Mouse (Mus musculus) spleen, adult 2 months (tissue): ENCODE data around the gene Rae1. TPM values are rescaled to one million over a fixed set of nuclear protein-coding genes. Genes with fewer than 3 reads are reported as not detected.
A peak's percentile ranks its signal among the peaks of the same experiment; 100 is the strongest.

Source experiments
- DNase-seq, 2 experiments: peaks; one replicate each; pipeline versions ENCODE4 v3.0.0 to v3.0.0-alpha.2; 2012 to 2021; ENCODE audit warnings: low spot score in 2 of 2, low read depth in 1 of 2
- H3K27ac ChIP-seq: fragments of 200-500 bp; 2 replicates; pipeline ENCODE4 v1.5.1; 2012; ENCODE audit warnings: low read length, inconsistent platforms; ENCODE audit not compliant: insufficient read depth
- H3K27me3 ChIP-seq: fragments of 200-500 bp; 2 replicates; pipeline ENCODE4 v1.6.1; 2012; ENCODE audit warnings: mild to moderate bottlenecking, moderate library complexity, low read length, inconsistent platforms; ENCODE audit not compliant: control insufficient read depth, insufficient read depth
- H3K36me3 ChIP-seq: fragments of 200-500 bp; 2 replicates; pipeline ENCODE4 v1.6.1; 2012; ENCODE audit warnings: mild to moderate bottlenecking, low read length, inconsistent platforms; ENCODE audit not compliant: control insufficient read depth, insufficient read depth
- H3K4me1 ChIP-seq: fragments of 200-500 bp; 2 replicates; pipeline ENCODE4 v1.6.1; 2011; ENCODE audit warnings: inconsistent platforms; ENCODE audit not compliant: control insufficient read depth, insufficient read depth, insufficient read length
- H3K4me3 ChIP-seq: fragments of 200-500 bp; 2 replicates; pipeline ENCODE4 v1.5.1; 2011; ENCODE audit warnings: mild to moderate bottlenecking, inconsistent platforms; ENCODE audit not compliant: insufficient read depth, insufficient read length; ENCODE audit errors: extremely low read depth
- CTCF ChIP-seq: fragments of 200-500 bp; IDR thresholded peaks from 2 replicates; pipeline ENCODE4 v1.5.1; 2011; ENCODE audit warnings: mild to moderate bottlenecking, inconsistent platforms; ENCODE audit not compliant: insufficient read depth, insufficient read length, insufficient replicate concordance; ENCODE audit errors: extremely low read depth
- POLR2A ChIP-seq: fragments of 200-500 bp; IDR thresholded peaks from 2 replicates; pipeline ENCODE4 v1.6.1; 2011; ENCODE audit warnings: low read depth, low read length, inconsistent platforms
- WGBS: fragments of 180-500 bp; shearing (Covaris S2); methylation state at CpG from one replicate; pipeline ENCODE4 v1.1.7; 2018; 5-methylcytosine and 5-hydroxymethylcytosine counted together
- polyA plus RNA-seq: library from polyadenylated mRNA; depleted of rRNA; stranded (reverse); fragments of >200 nt; gene quantifications from 2 replicates; pipeline ENCODE4 v1.2.3, GENCODE M21; 2012

The Rae1 gene
- polyA plus RNA-seq, 1 experiment: 48.3 TPM

GRCm38 (mm10) chr2:172996207-172996606, 3.7 kb upstream of the Rae1 start:
- no peaks in the 10 kb centered on the region for H3K27me3 ChIP-seq
- no peaks in the 10 kb centered on the region for H3K36me3 ChIP-seq
- H3K4me3 ChIP-seq: no peak overlapping the region
- peak; percentile 43 to 66 for DNase-seq
- no peak overlapping the region for H3K27ac ChIP-seq
- H3K4me1 ChIP-seq: peaks cover 7% of the 10 kb centered on the region
- TF ChIP-seq CTCF (peak; percentile 75; the same call in 1 of the 2 replicates), POLR2A (no peak)
- WGBS: 17% methylated on average over 4 of the region's 4 CpGs

GRCm38 (mm10) chr2:172997748-172998147, 2.2 kb upstream of the Rae1 start:
- Histone ChIP-seq H3K27me3 (no peaks in the 10 kb centered on the region), H3K36me3 (peaks cover 3% of the 10 kb centered on the region), H3K4me3 (no peak overlapping the region), H3K27ac (no peak overlapping the region), H3K4me1 (peaks cover 9% of the 10 kb centered on the region)
- 82% methylated on average over 11 of the region's 11 CpGs for WGBS
- DNase-seq: no peak
- TF ChIP-seq CTCF (no peak), POLR2A (no peak)

GRCm38 (mm10) chr2:172998478-172998877, 1.4 kb upstream of the Rae1 start:
- H3K4me3 ChIP-seq: no peak overlapping the region
- peaks cover 9% of the 10 kb centered on the region for H3K4me1 ChIP-seq
- no peak for DNase-seq
- TF ChIP-seq POLR2A: no peak
- TF ChIP-seq CTCF: no peak
- no peak overlapping the region for H3K27ac ChIP-seq
- WGBS: 76% methylated on average over 7 of the region's 7 CpGs
- H3K36me3 ChIP-seq: peaks cover 6% of the 10 kb centered on the region
- no peaks in the 10 kb centered on the region for H3K27me3 ChIP-seq

- H3K27ac ChIP-seq: peak overlapping the region; percentile 74
- TF ChIP-seq POLR2A (no peak), CTCF (no peak)
- H3K4me1 ChIP-seq: peaks cover 9% of the 10 kb centered on the region
- peak overlapping the region; percentile 73 for H3K4me3 ChIP-seq
- under 1% methylated on average over 42 of the region's 42 CpGs for WGBS
- DNase-seq: peak in 1 of 2 experiments; percentile 50
- H3K36me3 ChIP-seq: peaks cover 21% of the 10 kb centered on the region
- no peaks in the 10 kb centered on the region for H3K27me3 ChIP-seq
Observed at GRCm38 (mm10) chr2:173000285-173000652, 352 bp downstream of the Rae1 start.

GRCm38 (mm10) chr2:173000921-173001320, 1.0 kb downstream of the Rae1 start:
- TF ChIP-seq CTCF (no peak), POLR2A (no peak)
- 13% methylated on average over 8 of the region's 8 CpGs for WGBS
- Histone ChIP-seq H3K4me3 (peak overlapping the region; percentile 73), H3K27ac (peak overlapping the region; percentile 74; the same call in 1 of the 2 replicates), H3K4me1 (peaks cover 9% of the 10 kb centered on the region), H3K27me3 (no peaks in the 10 kb centered on the region), H3K36me3 (peaks cover 24% of the 10 kb centered on the region)
- no peak for DNase-seq

- TF ChIP-seq POLR2A (no peak), CTCF (no peak)
- no peak overlapping the region for H3K27ac ChIP-seq
- peaks cover 45% of the 10 kb centered on the region for H3K36me3 ChIP-seq
- no peaks in the 10 kb centered on the region for H3K27me3 ChIP-seq
- no peak overlapping the region for H3K4me3 ChIP-seq
- 97% methylated on average over 8 of the region's 8 CpGs for WGBS
- DNase-seq: no peak
- peaks cover 9% of the 10 kb centered on the region for H3K4me1 ChIP-seq
Observed at GRCm38 (mm10) chr2:173003737-173004136, 3.8 kb downstream of the Rae1 start.

- WGBS: 79% methylated on average over 3 of the region's 3 CpGs
- no peak overlapping the region for H3K27ac ChIP-seq
- TF ChIP-seq POLR2A: no peak
- no peak for TF ChIP-seq CTCF
- DNase-seq: no peak
- no peaks in the 10 kb centered on the region for H3K27me3 ChIP-seq
- no peak overlapping the region for H3K4me3 ChIP-seq
- H3K4me1 ChIP-seq: no peaks in the 10 kb centered on the region
- peaks cover 65% of the 10 kb centered on the region for H3K36me3 ChIP-seq
Observed at GRCm38 (mm10) chr2:173010220-173010717, 10.4 kb downstream of the Rae1 start.
